Mouse (Mus musculus) cerebellum, postnatal 4 days (tissue): ENCODE measurements around the gene Inpp5f.
A peak's percentile ranks its signal among the peaks of the same experiment; 100 is the strongest.
"Not testable (repeated sequence)": the region's sequence is repeated elsewhere in the genome, so short reads cannot be mapped to it uniquely, and the experiment has no call there.

Experiments
- DNase-seq, 2 experiments: peaks; one replicate each; pipeline ENCODE4 v3.0.0; 2022; ENCODE audit warnings: low spot score in 2 of 2, mixed read lengths in 1 of 2

Gene Inpp5f

DNA sequence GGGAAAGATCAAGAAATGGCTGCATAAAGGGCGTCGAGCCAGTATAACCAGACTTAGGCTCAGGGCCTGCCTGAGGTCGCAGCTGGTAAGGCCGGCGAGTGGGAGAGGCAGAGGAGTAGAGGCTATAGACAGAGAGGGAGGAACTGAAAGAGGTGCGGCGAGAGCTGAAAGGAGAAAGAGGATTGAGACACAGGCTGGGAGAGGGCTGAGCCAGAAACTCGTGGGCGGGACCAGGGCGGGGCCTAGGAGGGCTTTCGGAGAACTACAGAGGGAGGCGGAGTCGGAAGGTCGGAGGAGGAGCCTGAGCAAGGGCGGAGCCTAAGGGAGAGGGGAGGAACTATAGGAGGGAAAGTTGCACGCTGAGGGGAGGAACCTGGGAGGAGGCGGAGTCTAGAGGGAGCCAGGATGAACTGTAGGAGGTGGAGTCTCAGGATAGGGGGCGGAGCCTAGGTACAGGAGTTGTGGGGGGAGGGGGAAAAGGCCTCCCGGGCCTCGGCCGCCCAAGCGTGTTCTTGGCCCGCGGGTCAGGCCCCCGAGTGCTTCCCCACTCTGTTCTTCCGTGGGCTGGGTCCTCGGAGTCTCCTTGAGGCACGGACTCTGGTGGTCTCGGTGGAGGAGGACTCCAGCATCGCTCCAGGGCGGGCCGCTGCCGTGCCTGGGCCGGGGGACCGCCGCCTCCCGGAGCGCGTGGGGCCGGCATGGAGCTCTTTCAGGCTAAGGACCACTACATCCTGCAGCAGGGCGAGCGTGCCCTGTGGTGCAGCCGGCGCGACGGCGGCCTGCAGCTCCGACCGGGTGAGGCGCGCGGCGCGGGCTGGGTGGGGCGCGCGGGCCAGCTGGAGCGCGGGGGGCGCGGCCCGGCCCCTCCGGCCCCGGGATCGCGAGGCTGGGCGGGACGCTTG lies at the start of gene Inpp5f:
Gene Inpp5f, plus strand, starts transcription at position 432 of the 902 bp plus-strand sequence.
- peak; percentile 86 to 96 for DNase-seq

DNA sequence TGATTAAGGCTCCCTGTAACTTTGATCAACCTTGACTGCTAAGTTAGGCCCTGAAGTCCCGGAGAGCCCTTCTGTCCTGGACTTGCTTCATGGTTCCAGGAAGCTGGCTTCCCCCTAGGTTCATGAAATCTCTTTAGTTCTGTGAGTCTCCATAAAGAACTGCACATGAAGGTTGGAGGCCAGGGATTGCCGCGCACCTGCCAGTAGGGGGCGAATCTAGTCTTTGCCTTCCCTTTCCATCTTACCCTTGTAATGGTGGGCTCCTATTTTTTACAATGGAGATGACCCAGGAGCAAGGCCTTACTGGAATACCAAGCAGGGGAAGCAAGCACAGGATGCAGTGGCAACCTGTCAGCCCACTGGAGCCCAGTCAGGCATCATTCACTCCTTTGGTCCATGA lies 47.8 kb upstream of the Inpp5f start:
- DNase-seq, result no peak

DNA sequence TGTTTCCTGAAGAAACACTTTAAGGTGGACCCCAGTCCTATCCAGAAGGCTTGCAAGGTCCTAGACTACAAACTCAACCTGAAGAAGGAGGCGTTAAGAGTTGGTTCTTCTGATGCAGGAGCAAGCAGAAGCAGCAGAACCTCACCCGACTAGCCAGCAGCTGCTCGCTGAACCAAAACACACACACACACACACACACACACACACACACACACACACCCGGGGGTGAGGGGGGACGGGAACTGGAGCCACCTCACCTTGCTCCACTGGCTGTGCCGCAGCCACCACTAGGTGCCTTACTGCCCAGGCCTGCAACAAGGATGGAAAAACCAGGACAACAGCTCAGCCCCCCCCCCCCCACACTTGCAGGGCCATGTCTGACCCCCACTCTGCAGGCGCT lies 44.8 kb upstream of the Inpp5f start:
- no peak for DNase-seq

DNA sequence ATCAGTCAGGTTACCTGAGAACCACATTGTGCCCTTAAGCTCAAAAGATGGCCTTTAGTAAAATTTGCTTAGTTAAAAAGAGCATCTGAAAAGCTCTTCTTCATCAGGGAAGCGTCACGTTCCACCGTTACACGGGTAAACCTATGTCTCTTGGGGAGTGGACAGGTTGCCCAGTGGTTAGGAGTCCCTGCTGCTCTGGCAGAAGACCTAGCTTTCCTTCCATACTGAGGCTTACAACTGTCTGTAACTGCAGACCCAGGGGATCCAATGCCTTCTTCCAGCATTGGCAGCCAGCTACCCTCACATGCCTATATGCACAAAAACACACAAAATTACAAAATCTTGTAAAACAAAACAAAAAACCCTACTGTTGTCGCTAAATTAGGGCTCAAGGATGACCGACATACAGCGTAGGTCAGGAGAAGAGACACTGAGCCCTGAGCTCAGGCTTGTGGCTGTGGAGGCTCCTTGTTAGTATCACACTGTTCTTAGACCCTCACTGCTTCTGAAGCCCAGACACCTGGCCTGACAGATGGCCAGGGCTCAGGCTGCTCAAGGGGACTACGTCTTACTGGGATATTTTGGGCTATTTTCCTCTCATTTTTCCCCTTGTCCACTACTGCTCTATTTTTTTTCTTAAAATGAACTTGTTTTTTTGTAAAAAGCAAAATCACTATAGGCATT lies 43.4 kb upstream of the Inpp5f start:
- DNase-seq, result no peak

DNA sequence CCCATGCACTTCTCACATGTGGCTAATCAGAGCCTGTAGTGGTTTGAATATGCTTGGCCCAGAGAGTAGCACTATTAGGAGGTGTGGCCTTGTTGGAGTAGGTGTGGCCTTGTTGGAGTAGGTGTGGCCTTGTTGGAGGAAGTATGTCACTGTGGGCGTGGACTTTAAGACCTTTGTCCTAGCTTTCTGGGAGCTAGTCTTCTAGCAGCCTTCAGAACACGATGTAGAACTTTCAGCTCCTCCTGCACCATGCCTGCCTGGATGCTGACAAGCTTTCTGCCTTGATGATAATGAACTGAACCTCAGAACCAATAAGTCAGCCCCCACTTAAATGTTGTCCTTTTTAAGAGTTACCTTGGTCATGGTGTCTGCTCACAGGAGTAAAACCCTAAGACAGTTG lies 41.7 kb upstream of the Inpp5f start:
- DNase-seq, result not testable (repeated sequence)

DNA sequence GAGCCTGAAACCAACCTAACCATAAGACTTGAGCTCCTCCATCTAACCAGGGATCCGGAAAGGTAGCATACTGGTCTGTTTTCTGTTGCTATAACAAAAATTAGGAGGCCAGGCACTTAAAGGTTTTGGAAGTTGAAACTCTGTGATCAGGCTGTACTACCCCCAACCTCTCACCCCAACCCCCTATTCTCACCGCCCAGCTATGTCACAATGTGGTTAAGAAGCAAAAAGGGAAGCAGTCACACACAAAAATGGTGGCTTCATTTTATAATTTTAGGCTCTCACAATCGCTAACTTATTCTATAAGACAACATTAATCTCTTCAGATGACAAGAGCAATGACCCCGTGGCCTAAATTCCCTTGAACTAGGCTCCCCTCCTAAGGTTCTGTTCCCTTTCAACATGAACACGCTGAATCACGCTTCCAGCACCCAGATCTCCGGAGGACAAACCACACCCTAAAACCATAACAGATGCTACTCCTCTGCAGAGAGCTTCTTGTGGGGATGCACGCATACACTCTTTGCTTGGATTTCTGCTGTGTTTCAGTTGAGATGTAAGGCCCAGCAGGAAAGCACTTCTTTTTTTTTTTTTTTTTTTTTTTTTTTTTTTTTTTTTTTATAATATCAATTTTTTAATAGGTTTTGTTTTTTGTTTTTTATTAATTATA lies 41.0 kb upstream of the Inpp5f start:
- no peak for DNase-seq

DNA sequence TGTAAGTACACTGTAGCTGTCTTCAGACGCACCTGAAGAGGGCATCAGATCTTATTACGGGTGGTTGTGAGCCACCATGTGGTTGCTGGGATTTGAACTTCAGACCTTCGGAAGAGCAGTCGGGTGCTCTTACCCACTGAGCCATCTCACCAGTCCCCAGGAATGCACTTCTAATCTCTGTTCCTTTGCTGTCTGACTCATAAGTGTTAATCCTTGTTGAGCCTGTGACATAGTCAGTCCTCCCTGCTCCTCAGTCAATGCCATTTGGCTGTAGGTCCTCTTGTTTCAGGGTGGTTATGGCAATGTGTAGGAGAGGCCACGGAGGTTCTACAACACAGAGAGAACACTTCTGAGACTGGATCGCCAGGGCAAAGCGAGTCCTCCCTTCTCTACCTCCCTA lies 40.5 kb upstream of the Inpp5f start:
- DNase-seq, result not testable (repeated sequence)

DNA sequence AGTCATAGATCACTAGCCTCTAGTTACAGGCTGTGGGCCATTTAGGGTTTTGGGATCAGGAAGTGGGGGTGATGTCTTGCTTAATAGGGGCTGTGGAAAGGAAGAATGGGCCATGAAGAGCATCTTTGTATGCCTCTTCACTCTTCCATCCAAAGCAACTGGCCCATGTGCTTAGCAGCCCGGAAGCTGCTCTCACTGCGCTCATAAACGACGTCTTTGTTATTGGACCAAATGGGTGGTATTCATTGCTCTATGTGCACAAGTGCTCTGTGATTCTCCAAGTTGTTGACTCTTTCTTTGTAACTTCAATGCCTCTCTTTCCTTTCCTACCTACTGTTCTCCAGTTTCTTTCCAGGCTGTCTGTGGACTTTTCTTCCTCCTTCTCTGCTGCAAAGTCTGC lies 39.1 kb upstream of the Inpp5f start:
- no peak for DNase-seq

DNA sequence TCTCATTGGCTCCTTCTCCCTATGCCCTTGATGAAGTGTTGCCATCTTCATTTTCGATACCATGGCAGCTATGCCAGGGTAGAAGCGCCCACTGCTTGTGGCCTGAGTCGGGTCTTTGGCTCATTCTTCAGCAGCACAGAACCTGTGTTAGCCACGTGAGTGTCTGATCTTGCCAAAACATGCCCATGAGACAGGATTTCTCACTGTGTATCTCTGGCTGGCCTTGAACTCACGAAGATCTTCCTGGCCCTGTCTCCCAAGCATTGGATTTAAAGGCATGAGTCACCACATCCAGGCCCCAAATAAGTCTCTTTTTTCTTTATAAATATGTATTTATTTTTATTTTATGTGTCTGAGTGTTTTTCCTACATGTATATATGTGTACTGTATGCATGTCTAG lies 35.9 kb upstream of the Inpp5f start:
- DNase-seq, result no peak

DNA sequence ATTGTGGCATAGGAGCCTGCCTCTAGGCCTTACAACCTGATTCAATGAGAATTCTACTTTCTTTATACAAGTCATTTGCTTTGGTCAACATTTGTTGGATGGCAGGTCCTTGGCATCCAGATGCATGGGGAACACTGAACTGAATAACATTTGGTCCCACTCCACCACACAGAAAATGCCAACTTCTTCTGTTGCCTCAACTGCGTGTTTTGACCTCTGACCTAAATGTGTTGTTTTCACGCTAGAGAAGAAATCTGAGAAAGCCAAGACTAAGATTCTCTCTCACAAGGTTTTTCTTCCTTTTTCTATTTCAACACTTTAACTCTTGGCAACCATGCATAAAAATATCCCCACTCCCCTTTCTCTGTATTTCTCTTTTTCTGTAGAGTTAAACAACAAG lies 35.3 kb upstream of the Inpp5f start:
- no peak for DNase-seq

DNA sequence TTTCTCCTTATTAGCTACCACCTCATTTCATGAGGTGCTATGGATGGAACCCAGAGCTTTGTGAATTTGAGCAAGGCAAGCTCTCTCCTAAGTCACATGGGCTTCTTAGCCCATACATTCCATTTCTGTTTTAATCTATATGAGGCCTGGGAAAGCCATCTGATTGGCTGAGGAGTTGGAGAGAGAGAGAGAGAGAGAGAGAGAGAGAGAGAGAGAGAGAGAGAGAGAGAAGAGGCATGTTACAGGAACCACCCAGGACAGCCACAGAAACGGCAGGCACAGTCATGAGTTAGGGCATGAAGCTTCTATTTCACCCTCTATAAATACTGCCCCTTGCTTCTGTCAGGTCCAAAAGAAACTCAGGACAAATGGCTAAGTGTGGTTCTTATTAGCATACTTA lies 33.5 kb upstream of the Inpp5f start:
- no peak for DNase-seq

DNA sequence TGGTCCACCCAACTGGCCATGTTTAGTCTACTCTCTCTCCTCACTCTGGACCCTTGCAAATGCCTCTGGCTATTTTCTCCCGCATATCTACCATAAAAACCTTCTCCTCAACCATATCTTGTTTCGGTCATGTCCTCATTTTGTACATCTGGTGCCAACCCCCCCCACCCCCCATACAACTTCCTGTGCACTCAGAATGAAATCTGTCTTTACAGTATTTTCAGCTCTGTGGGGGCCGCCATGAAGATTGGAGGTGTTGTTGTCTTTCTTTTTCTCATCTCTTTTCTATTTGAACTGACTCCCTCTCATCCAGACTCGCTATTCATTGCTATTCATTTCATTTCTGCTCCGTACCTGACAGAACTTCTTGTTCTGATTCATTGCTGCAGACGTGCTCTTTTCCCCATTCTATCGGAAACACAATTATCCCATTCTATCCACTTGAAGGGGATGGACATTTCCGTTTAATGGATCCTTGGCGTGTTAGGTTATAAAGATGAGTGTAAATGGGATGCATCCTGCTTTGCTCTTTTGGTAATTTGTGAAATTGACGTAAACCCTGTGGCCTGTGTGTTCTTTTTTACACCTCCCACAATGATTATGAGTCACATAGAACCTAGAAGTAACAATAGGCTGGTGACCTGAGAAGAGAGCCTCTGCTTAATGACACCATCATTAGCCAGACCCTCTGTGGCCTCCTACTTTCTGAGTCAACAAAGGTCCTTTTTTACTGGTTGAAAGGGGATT lies 32.8 kb upstream of the Inpp5f start:
- no peak for DNase-seq

DNA sequence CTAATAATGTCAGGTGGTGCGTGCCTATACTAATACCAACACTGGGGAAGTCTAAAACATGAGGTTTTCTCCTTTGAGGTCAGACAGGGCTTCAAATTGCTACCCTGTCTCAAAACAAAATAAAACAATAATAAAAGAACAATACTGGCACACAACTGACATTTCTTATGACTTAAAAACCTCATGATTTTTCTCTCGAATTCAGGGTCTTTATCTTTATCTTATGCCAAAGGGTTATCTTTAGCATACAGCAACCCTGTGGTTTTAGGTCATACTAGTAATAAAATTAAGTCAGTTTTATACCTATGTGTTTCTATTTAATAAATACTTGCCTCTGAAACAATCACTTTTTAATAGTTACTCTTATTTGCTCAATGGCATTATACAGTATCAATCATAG lies 31.7 kb upstream of the Inpp5f start:
- no peak for DNase-seq

DNA sequence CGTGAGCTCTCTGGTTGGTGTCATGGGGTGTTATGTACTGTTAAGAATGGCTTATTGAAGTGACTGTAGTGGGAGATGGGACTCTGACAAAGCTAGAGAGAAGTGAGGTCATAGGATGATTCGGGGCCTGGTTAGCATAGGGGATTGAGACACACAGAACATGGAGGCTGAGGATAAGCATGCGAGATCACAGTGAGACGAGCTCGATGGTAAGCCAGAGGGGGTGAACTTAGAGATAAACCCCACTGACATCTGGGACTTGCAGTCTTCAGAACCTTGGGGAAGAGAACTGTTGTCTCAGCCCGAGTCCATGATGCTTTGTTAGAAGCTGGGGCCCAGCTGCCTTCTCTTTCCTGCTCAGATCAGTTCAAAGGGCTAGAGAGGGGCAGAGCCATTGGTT lies 30.8 kb upstream of the Inpp5f start:
- DNase-seq, result no peak

DNA sequence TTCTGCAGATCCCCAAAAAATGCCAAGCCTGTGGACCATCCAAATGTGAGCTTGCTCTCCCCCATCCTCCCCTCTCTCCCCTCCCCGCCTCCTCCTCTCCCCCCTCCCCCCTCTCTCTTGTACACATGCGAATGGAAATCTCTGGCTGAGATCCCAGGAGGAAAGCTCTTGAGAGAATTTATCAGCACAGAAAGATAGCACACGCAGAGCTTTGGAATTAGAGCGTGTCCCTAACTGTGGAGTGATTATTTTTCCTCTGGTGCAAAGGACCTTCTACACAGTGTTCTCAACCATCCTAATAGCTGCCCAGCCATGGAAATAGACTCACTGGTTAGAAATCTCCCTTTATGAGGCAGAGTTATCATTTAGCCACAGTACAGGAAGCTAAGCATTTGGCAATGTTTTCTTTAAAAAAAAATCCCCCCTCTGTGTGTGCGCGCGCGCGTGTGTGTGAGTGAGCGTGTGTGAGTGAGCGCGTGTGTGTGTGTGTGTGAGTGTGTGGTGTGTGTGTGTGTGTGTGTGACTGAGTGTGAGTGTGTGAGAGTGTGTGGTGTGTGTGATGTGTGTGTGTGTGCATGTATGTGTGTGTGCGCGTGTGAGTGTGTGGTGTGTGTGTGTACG lies 29.2 kb upstream of the Inpp5f start:
- DNase-seq, result no peak

DNA sequence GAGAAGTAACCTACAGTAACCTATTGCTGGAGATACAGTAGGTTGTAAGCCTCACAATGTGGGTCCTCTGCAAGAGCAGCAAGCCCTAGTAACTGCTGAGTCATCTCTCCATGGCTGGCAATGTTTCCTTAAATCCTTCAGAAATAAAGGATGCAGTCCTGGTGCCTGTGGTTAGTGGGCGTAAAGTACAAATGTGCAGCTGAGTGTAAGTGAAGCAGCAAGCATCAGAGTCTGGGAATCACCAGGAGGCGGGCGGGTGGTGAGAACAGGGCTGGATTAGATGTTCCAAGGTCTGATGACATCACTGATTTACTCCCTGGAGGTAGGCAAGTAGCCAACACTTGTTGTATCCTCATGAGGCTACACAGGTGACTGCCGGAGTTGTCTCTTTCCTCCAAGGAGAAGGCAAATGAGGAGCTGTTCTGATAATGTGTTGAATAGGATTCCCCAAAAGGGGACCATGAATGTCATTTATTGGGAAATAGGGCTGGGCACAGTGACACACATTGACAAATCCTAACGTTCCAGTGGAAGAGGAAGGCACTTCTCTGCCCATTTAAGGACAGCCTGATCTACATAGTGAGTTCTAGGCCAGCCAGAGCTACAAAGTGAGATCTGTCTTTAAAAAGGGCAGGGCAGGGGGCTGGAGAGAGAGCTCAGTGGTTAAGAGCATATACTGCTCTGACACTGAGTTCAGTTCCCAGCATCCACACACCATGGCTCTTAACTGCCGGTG lies 27.7 kb upstream of the Inpp5f start:
- DNase-seq, result no peak

DNA sequence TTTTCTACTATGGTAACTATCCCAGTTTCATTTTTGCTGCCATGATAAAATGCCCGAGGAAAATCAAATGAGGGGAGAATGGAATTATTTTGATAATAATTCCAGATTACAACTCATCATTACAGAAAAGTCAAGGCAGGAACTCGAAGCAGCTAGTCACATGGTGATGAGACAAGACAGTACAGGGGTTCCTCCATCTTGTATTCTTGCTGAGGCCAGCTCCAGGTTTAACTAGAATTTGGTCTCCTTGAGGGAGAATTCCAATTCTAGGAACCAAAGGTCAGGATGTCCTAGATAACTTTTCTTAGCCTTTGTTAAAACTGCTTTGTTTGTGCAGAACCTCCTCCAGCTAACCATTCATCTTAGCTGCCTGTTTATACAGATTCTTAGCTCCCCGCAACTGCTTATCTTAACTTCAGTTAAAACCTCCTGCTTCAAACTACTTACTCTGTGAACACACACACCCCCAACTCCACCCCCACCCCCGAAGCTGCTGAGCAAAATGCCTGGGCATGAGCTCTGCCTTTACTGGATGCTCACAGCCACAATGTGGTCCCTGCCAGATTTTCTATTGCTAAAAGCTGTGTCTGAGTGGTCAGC lies 23.7 kb upstream of the Inpp5f start:
- no peak for DNase-seq

DNA sequence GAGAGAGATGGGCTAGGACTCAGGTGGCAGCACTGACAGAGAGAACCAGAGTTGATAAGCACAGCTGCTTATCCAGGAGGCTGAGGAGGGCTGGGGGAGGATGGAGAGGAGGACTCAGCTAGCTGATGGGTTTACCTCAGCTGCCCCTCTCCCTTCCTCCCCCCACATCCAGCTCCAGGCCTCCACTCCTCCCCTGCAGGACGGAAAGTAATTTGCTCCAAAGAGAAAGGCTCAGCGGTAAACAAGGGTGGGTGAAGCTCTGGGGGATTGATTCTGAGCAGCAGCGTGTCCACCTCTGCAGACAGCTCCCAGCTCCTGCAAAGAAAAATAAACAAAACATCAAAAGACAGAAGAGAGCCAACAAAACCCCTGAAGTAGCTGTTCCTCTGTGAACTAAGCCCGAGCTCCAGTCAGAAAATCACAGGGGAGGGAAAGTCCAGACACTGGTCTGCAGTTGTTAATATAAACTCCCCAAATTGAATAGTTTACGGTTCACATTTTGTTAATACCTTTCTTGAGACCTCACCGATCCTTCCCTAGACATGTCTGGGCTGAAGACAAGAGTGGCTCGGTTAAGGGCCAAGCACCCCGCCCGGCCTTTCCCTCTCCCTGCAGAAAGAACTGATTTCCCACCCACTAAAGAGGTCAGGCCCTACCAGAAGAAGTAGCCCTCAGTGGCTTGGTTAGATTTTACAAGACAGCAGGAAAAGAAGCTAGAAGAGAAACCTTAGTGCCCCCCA lies 19.6 kb upstream of the Inpp5f start:
- no peak for DNase-seq

DNA sequence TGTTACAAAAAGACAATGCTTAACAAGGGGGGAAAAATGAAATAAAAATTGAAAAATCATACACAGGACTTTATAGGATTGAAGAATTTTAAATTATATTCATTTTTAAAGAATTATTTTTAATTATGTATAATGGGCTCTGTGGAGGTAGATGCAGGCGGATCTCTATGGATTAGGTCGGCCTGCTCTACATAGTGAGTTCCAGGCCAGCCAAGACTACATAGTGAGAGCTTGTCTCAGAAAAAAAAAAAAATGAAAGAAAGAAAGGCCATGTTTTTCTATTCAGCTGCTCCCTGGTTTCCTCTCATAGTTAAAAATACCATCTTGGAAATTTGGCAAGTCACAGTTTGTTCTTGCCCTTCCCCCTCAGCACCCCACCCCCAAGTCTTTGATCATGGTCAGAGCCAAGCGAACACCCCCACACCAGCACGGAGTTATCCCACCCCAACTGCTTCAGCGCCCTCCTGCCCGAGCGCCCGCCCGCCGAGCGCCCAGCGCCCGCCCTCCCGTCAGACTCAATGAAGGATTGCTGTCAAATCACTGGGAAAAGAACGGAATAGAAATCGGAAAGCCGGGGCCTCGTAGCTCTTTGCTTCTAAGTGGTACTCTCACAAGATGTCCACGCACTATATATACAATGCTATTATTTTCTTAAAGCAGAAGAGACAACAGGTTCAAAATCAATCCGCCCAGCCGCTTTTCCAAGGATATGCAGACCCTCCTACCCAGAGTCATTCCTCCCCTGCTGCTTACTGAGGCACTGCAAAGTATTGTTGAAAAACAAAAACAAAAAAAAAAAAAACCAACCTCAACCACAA lies 18.8 kb upstream of the Inpp5f start:
- peak in 1 of 2 experiments; percentile 31 for DNase-seq
